ENCODE assay signal across 12 mouse cellular contexts in genomic region chr9:100095559-100095959, GRCm38 (mm10).
DNase-seq lines count a peak whose midpoint lies in the region; ATAC-seq and TF ChIP-seq lines count a peak whose summit lies in the region.
"Had no signal": no experiment of that assay in that cellular context is flagged by ENCODE, and none has a peak within 500 bp of the region (broad histone marks: within the 10 kb centered on the region; RNA-seq: fewer than 3 reads in every experiment).

No protein-coding gene starts in this region.

- no peaks in the 10 kb centered on the region for H3K27me3 ChIP-seq in E14TG2a.4 (ENCODE audit: insufficient read depth, low read length)
- no peaks in the 10 kb centered on the region for H3K27me3 ChIP-seq in midbrain, embryonic 14.5 days (ENCODE audit: control insufficient read depth, insufficient read depth, low read length)

- H3K9ac ChIP-seq in midbrain, embryonic 14.5 days (replicated peaks; ENCODE audit: low read length) = no peak overlapping the region

- peak; percentile 43 for DNase-seq in embryo, embryonic 11 days
- DNase-seq in forelimb bud, embryonic 11.5 days (ENCODE audit: low read depth, low spot score) = peak; percentile 33
- peak; percentile 73 for DNase-seq in midbrain, embryonic 14.5 days
- DNase-seq in heart, postnatal 4 days = no peak
- no peak for DNase-seq in left cerebral cortex, postnatal 36 days (ENCODE audit: low spot score in 2 of 2)
- no peak for DNase-seq in neural tube, embryonic 10.5 days (ENCODE audit: extremely low spot score, low spot score)
- DNase-seq in gastrocnemius, postnatal 14 days = no peak
- DNase-seq: adrenal gland, adult 8-10 months; heart, postnatal 36 days; liver had no signal

- peaks cover 14% of the 10 kb centered on the region for H3K9me3 ChIP-seq in E14TG2a.4 (ENCODE audit: low read length)
- H3K9me3 ChIP-seq in midbrain, embryonic 14.5 days (ENCODE audit: control insufficient read depth, low read length) = no peaks in the 10 kb centered on the region

- peaks cover 12% of the 10 kb centered on the region for H3K4me1 ChIP-seq in E14TG2a.4 (replicated peaks; ENCODE audit: low read depth, low read length)
- 0 out of 2 replicates have a peak, but pooled peaks cover 6% of the 10 kb centered on the region for H3K4me1 ChIP-seq in midbrain, embryonic 14.5 days (ENCODE audit: control insufficient read depth, insufficient read depth, low read length)

- H3K27ac ChIP-seq in midbrain, embryonic 14.5 days (replicated peaks; ENCODE audit: low read depth, low read length) = no peak overlapping the region

- peak; percentile 76 for ATAC-seq in midbrain, embryonic 14.5 days (ENCODE audit: low FRiP score, low TSS enrichment)

- H3K36me3 ChIP-seq in E14TG2a.4 (ENCODE audit: insufficient read depth, low read length) = no peaks in the 10 kb centered on the region
- H3K36me3 ChIP-seq in midbrain, embryonic 14.5 days (ENCODE audit: control insufficient read depth, insufficient read depth, low read length) = no peaks in the 10 kb centered on the region

- intact Hi-C loops in left cerebral cortex, postnatal 36 days (cut with DNase I) = no loop called here
- intact Hi-C loops in gastrocnemius, postnatal 14 days (cut with DNase I; ENCODE audit: low total_unique reads) = no loop called here

- 0 out of 2 replicates have a peak overlapping the region, but pooled peaks have one; percentile 20 for H3K4me3 ChIP-seq in E14TG2a.4 (replicated peaks; ENCODE audit: low read length)
- H3K4me3 ChIP-seq in midbrain, embryonic 14.5 days (replicated peaks; ENCODE audit: low read depth, low read length) = no peak overlapping the region
- H3K4me3 ChIP-seq: myocyte had no signal

- no peak for TF ChIP-seq CTCF in E14TG2a.4 (conservative IDR thresholded peaks at IDR 0.05; ENCODE audit: low read length)

- 5% methylated on average over 7 of the region's 7 CpGs for WGBS in midbrain, embryonic 14.5 days

- no peak overlapping the region for H3K4me2 ChIP-seq in midbrain, embryonic 14.5 days (ENCODE audit: low read length)

Comparison
In these comparisons a context has a peak if more than half of its experiments do, and no peak if none do; other contexts are left out.
1. DNase-seq: peak in embryo, embryonic 11 days (single experiment), forelimb bud, embryonic 11.5 days (single experiment) and midbrain, embryonic 14.5 days (single experiment); none in heart, postnatal 4 days (single experiment), left cerebral cortex, postnatal 36 days (0 of 2), neural tube, embryonic 10.5 days (single experiment) and gastrocnemius, postnatal 14 days (single experiment).